Mouse (Mus musculus) G1E (cell line): Measurements from ENCODE around the gene Lrig2.

Experiments used
- CTCF ChIP-seq: IDR thresholded peaks from 2 replicates; pipeline ENCODE4 v1.5.1; 2012; ENCODE audit warnings: low read depth, low read length, inconsistent platforms, mixed read lengths
- TAL1 ChIP-seq: conservative IDR thresholded peaks from 2 replicates; pipeline ENCODE4 v1.6.1; 2012; ENCODE audit warnings: low read depth, low read length, inconsistent platforms, mixed read lengths

DNA sequence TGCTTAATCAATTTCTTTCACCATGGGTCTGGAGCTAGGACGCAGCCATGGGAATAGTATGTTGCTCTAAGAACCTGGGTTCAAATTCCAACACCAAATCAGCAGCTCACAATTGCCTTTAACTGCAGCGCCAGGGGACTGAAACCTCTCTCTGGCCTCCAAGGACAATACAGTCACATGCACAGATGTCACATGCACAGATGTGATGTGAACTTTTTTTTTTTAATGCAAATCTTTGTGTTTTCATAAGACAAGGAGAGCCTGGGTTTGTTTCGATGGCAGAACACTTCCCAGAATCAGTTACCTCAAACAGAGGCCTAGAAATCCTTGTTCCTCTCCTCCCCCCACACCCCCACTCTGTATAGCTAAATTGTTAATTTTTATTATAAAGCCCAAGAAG, 133.5 kb downstream of the Lrig2 start:
- TF ChIP-seq CTCF (no peak), TAL1 (no peak)
